Mouse (Mus musculus): ENCODE measurements around the gene Kalrn.

GRCm38 (mm10) chr16:34172572-34173181, 400.7 kb downstream of the Kalrn start:
- TF ChIP-seq CTCF (conservative IDR thresholded peaks at IDR 0.05; ENCODE audit: low read length) (no peak), POU5F1 (IDR thresholded peaks at IDR 0.05; ENCODE audit: borderline replicate concordance, low read length) (no peak)

Data from E14TG2a.4 (cell line).